ENCODE assay signal across 16 mouse cellular contexts in the genomic region with DNA sequence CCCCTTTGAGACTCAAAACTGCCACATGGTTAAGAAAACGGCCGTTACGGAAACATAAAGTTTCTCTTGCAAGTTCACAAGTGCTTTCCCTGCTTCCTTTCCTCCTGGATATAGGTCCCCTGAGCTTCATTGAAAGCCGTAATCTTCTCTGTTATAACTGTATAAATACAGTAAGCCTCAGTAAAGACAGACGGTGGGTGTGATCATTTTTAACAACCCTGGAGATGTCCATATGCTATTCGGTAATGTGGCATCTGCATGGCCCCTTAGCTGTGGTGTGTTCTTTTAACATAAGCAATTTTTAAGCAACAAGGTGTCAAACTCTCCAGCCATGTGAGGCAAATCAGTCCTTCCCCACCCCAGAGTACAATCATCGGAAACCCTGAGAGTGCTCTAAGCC.
"Had no signal": no experiment of that assay in that cellular context is flagged by ENCODE, and none has a peak within 500 bp of the region (broad histone marks: within the 10 kb centered on the region; RNA-seq: fewer than 3 reads in every experiment).

No protein-coding gene starts in this region.

- H3K9ac ChIP-seq: liver, embryonic 14.5 days; lung, embryonic 14.5 days; midbrain, embryonic 13.5 days; midbrain, embryonic 15.5 days; neural tube, embryonic 12.5 days; stomach, embryonic 15.5 days had no signal

- H3K27me3 ChIP-seq: midbrain, embryonic 13.5 days; midbrain, embryonic 15.5 days; neural tube, embryonic 12.5 days; stomach, embryonic 15.5 days had no signal

- H3K36me3 ChIP-seq: midbrain, embryonic 10.5 days; midbrain, embryonic 13.5 days; midbrain, embryonic 15.5 days; neural tube, embryonic 12.5 days; stomach, embryonic 15.5 days had no signal

- DNase-seq: lung, adult 18-20 months; lung, embryonic 14.5 days; lung, postnatal 10 days; lung, postnatal 4 days; right cerebral cortex, postnatal 14 days; thymus, adult 2 months; thymus, postnatal 25 days; thymus, postnatal 4 days had no signal

- H3K4me2 ChIP-seq: lung, embryonic 14.5 days; midbrain, embryonic 13.5 days; midbrain, embryonic 15.5 days; neural tube, embryonic 12.5 days; stomach, embryonic 15.5 days had no signal

- H3K4me3 ChIP-seq: midbrain, embryonic 10.5 days; midbrain, embryonic 13.5 days; midbrain, embryonic 15.5 days; myocyte; neural tube, embryonic 12.5 days; stomach, embryonic 15.5 days had no signal

- H3K27ac ChIP-seq: liver, embryonic 14.5 days; midbrain, embryonic 10.5 days; midbrain, embryonic 13.5 days; midbrain, embryonic 15.5 days; neural tube, embryonic 12.5 days; stomach, embryonic 15.5 days; stomach, postnatal 0 days had no signal

- ATAC-seq: midbrain, embryonic 13.5 days; midbrain, embryonic 15.5 days had no signal

- H3K4me1 ChIP-seq: midbrain, embryonic 10.5 days; midbrain, embryonic 13.5 days; midbrain, embryonic 15.5 days; neural tube, embryonic 12.5 days; stomach, embryonic 15.5 days had no signal

- H3K9me3 ChIP-seq: midbrain, embryonic 10.5 days; midbrain, embryonic 13.5 days; midbrain, embryonic 15.5 days; neural tube, embryonic 12.5 days; stomach, embryonic 15.5 days had no signal
